Mouse (Mus musculus) thymus, adult 2 months (tissue): ENCODE data around the gene 9230102O04Rik.

Experiments used
- CTCF ChIP-seq: fragments of 200-500 bp; IDR thresholded peaks from 2 replicates; pipeline ENCODE4 v1.5.1; 2012; ENCODE audit warnings: mild to moderate bottlenecking, control low read depth, low read length, moderate library complexity, borderline replicate concordance; ENCODE audit not compliant: control insufficient read depth, poor library complexity, insufficient read depth; ENCODE audit errors: extremely low read depth
- POLR2A ChIP-seq: fragments of 200-500 bp; IDR thresholded peaks from 2 replicates; pipeline ENCODE4 v1.6.1; 2012; ENCODE audit warnings: mild to moderate bottlenecking, low read length, control low read depth, moderate library complexity; ENCODE audit not compliant: control insufficient read depth, poor library complexity, insufficient read depth; ENCODE audit errors: extremely low read depth

DNA sequence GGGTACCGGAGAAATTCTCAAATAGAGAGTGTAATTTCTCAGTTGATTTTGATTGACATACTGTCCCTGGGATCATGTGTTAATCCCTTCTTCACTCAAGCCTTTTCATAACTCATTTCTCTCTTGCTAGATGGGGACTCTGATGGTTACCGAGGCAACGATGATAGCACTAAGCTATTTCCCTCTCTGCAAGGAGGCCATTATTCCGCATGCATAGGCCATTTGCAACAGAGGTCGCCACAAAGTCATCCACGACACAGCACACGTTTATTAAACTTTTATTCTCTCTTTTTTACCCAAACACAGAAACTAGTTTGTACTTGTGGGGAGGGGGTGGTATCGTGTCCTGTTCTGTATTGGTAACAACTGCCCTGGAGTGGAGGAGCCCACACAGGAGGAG lies 8.5 kb upstream of the 9230102O04Rik start:
- TF ChIP-seq POLR2A: no peak
- TF ChIP-seq CTCF: no peak
